In genomic region chr9:66611478-66612093, GRCm38 (mm10) we compare ENCODE assay signal across 8 mouse cellular contexts. TPM values are rescaled to one million over a fixed set of nuclear protein-coding genes. Genes with fewer than 3 reads are reported as not detected.
DNase-seq lines count a peak whose midpoint lies in the region; ATAC-seq and TF ChIP-seq lines count a peak whose summit lies in the region.

No protein-coding gene starts in this region.

- 17% methylated on average over 18 of the region's 18 CpGs for WGBS in bone marrow, adult 2 months
- WGBS in heart, embryonic 12.5 days: 22% methylated on average over 18 of the region's 18 CpGs
- 16% methylated on average over 18 of the region's 18 CpGs for WGBS in kidney, postnatal 0 days
- WGBS in liver, embryonic 11.5 days: 19% methylated on average over 18 of the region's 18 CpGs

- TF ChIP-seq POLR2A in bone marrow, adult 2 months (IDR thresholded peaks at IDR 0.05; ENCODE audit: borderline replicate concordance, control insufficient read depth, low read depth, low read length): no peak
- TF ChIP-seq POLR2A in embryonic fibroblast, embryonic 13.5 days (IDR thresholded peaks at IDR 0.05; ENCODE audit: low read depth, low read length): no peak

- no peak overlapping the region; the same call in 1 of the 2 replicates for H3K9ac ChIP-seq in heart, embryonic 12.5 days
- H3K9ac ChIP-seq in kidney, postnatal 0 days (ENCODE audit: low read depth, low read length): no peak overlapping the region
- no peak overlapping the region for H3K9ac ChIP-seq in liver, embryonic 11.5 days (ENCODE audit: low read depth, low read length)

- H3K9me3 ChIP-seq in heart, embryonic 12.5 days (replicated peaks): no peaks in the 10 kb centered on the region
- H3K9me3 ChIP-seq in kidney, postnatal 0 days (replicated peaks; ENCODE audit: low read length): no peaks in the 10 kb centered on the region
- H3K9me3 ChIP-seq in liver, embryonic 11.5 days (ENCODE audit: control insufficient read depth, low read length): no peaks in the 10 kb centered on the region

- H3K36me3 ChIP-seq in heart, embryonic 12.5 days: no peaks in the 10 kb centered on the region
- H3K36me3 ChIP-seq in kidney, postnatal 0 days (ENCODE audit: insufficient read depth, low read length): no peaks in the 10 kb centered on the region
- no peaks in the 10 kb centered on the region for H3K36me3 ChIP-seq in liver, embryonic 11.5 days (ENCODE audit: control insufficient read depth, insufficient read depth, low read length)
- H3K36me3 ChIP-seq in splenic B cell, adult 2 months (ENCODE audit: control insufficient read depth, insufficient read depth, low read length, poor library complexity, severe bottlenecking): no peaks in the 10 kb centered on the region

- peak overlapping the region; percentile 19 for H3K4me3 ChIP-seq in bone marrow, adult 2 months (replicated peaks; ENCODE audit: control insufficient read depth, low read depth, low read length)
- no peak overlapping the region for H3K4me3 ChIP-seq in embryonic fibroblast, embryonic 13.5 days (ENCODE audit: insufficient read depth, low read length)
- no peak overlapping the region for H3K4me3 ChIP-seq in heart, embryonic 12.5 days
- 0 out of 2 replicates have a peak overlapping the region, but pooled peaks have one; percentile 9 for H3K4me3 ChIP-seq in kidney, postnatal 0 days (replicated peaks; ENCODE audit: low read depth, low read length)
- no peak overlapping the region for H3K4me3 ChIP-seq in liver, embryonic 11.5 days (ENCODE audit: low read depth, low read length)

- peak overlapping the region; percentile 45 for H3K4me2 ChIP-seq in heart, embryonic 12.5 days
- peak overlapping the region; percentile 45 for H3K4me2 ChIP-seq in kidney, postnatal 0 days (ENCODE audit: low read length)
- 0 out of 2 replicates have a peak overlapping the region, but pooled peaks have one; percentile 4 for H3K4me2 ChIP-seq in liver, embryonic 11.5 days

- peak; percentile 79 for DNase-seq in A20 (ENCODE audit: low read depth, low spot score)
- peak; percentile 91 for DNase-seq in kidney, postnatal 0 days (ENCODE audit: low spot score)
- peak; percentile 81 for DNase-seq in liver, embryonic 11.5 days (ENCODE audit: low spot score)
- peak; percentile 91 for DNase-seq in naive thymus-derived CD4-positive, alpha-beta T cell, adult 2 months (ENCODE audit: low read depth)
- DNase-seq in splenic B cell, adult 2 months (ENCODE audit: low read depth, low spot score): peak; percentile 84

- 0 out of 2 replicates have a peak overlapping the region, but pooled peaks have one; percentile 12 for H3K27ac ChIP-seq in bone marrow, adult 2 months (ENCODE audit: control insufficient read depth, insufficient read depth, low read depth, low read length, poor library complexity)
- H3K27ac ChIP-seq in embryonic fibroblast, embryonic 13.5 days (ENCODE audit: insufficient read depth, low read length): no peak overlapping the region
- no peak overlapping the region for H3K27ac ChIP-seq in heart, embryonic 12.5 days (ENCODE audit: poor library complexity, severe bottlenecking)
- H3K27ac ChIP-seq in kidney, postnatal 0 days: no peak overlapping the region
- H3K27ac ChIP-seq in liver, embryonic 11.5 days (ENCODE audit: low read depth, low read length): no peak overlapping the region

- 0 out of 2 replicates have a peak, but pooled peaks cover 2% of the 10 kb centered on the region for H3K27me3 ChIP-seq in heart, embryonic 12.5 days (replicated peaks)
- no peaks in the 10 kb centered on the region for H3K27me3 ChIP-seq in kidney, postnatal 0 days (ENCODE audit: insufficient read depth, low read length)
- no peaks in the 10 kb centered on the region for H3K27me3 ChIP-seq in liver, embryonic 11.5 days (replicated peaks; ENCODE audit: control insufficient read depth, insufficient read depth, low read length)
- H3K27me3 ChIP-seq in splenic B cell, adult 2 months (ENCODE audit: control insufficient read depth, insufficient read depth, low read length, poor library complexity, severe bottlenecking): no peaks in the 10 kb centered on the region

- H3K4me1 ChIP-seq in bone marrow, adult 2 months (ENCODE audit: control insufficient read depth, insufficient read depth, low read length): peaks cover 2% of the 10 kb centered on the region
- no peaks in the 10 kb centered on the region for H3K4me1 ChIP-seq in embryonic fibroblast, embryonic 13.5 days (ENCODE audit: control insufficient read depth, insufficient read depth, low read length)
- peaks cover 7% of the 10 kb centered on the region; the same call in 1 of the 2 replicates for H3K4me1 ChIP-seq in heart, embryonic 12.5 days (replicated peaks)
- no peaks in the 10 kb centered on the region for H3K4me1 ChIP-seq in kidney, postnatal 0 days (replicated peaks; ENCODE audit: insufficient read depth, low read length)
- no peaks in the 10 kb centered on the region for H3K4me1 ChIP-seq in liver, embryonic 11.5 days (replicated peaks; ENCODE audit: control insufficient read depth, insufficient read depth, low read length)

- ATAC-seq in heart, embryonic 12.5 days (ENCODE audit: insufficient number of reproducible peaks, low FRiP score): 0 out of 2 replicates have a peak, but pooled peaks have one; percentile 64
- ATAC-seq in kidney, postnatal 0 days (replicated peaks; ENCODE audit: low FRiP score, low read depth): peak; percentile 73
- peak; percentile 57; the same call in 1 of the 2 replicates for ATAC-seq in liver, embryonic 11.5 days (replicated peaks; ENCODE audit: low FRiP score)

- TF ChIP-seq CTCF in bone marrow, adult 2 months (IDR thresholded peaks at IDR 0.05; ENCODE audit: control insufficient read depth, insufficient read depth, low read length): peak; percentile 87
- peak; percentile 68 for TF ChIP-seq CTCF in embryonic fibroblast, embryonic 13.5 days (IDR thresholded peaks at IDR 0.05; ENCODE audit: borderline replicate concordance, insufficient read depth, low read length)
- TF ChIP-seq CTCF in kidney, postnatal 0 days (IDR thresholded peaks at IDR 0.05; ENCODE audit: low read depth): peak; percentile 92

RNA-seq across cellular contexts. Expression of gene Usp3, which starts 18.6 kb away (rescaled TPM):
- polyA plus RNA-seq in bone marrow, adult 2 months (2011; ENCODE audit: insufficient read depth, insufficient read length, low replicate concordance, missing spikeins): 12.8 and 33.3 TPM in 2 replicates
- polyA plus RNA-seq in embryonic fibroblast, embryonic 13.5 days (2011; ENCODE audit: insufficient read length, low read depth, missing spikeins): 44.2 and 47.2 TPM in 2 replicates
- polyA plus RNA-seq in heart, embryonic 12.5 days (2016; fragmentation: Nextera tagmentation; extraction: Ambion mirVana): 40.3 and 52.0 TPM in 2 replicates
- polyA plus RNA-seq in kidney, postnatal 0 days (2015; fragmentation: Nextera tagmentation; extraction: Ambion mirVana): 58.7 and 63.4 TPM in 2 replicates
- polyA plus RNA-seq in liver, embryonic 11.5 days (2014; fragmentation: Nextera tagmentation; extraction: Ambion mirVana): 32.8 and 33.1 TPM in 2 replicates

Comparison
In these comparisons a context has a peak if more than half of its experiments do, and no peak if none do; other contexts are left out.
1. H3K4me3 ChIP-seq: peak in bone marrow, adult 2 months (single experiment) and kidney, postnatal 0 days (single experiment); none in embryonic fibroblast, embryonic 13.5 days (single experiment), heart, embryonic 12.5 days (single experiment) and liver, embryonic 11.5 days (single experiment).
2. Peak in every context shown above with its lines, with median percentiles within 50 percentile points of each other: DNase-seq, CTCF ChIP-seq, ATAC-seq and H3K4me2 ChIP-seq.